In the genomic region with DNA sequence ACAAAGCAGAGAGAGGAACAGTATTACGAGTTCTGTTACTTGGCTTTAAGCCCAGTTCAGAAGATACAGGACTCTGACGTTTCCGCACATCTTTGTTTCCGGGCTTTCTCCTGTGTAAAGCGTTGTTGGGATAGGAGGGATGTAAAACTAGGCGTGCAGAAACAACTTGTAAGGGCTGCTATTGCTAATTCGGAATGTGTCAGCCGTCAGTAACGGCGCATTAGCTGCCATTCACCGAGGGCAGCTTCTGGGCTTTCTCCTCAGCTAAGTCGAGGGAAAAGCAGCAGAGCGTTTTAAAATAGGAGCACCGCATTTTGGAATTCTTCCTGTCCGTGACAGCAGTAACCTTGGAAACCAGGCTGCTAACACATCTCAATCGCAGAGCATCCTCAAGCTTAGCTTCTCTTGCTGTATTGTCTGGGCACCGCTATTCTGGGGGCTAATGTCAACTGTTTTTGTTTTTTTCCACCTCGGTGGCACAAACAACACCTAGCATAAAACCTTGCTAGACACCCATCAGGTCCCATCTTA, we compare ENCODE assay signal across 8 mouse cellular contexts. TPM values are rescaled to one million over a fixed set of nuclear protein-coding genes. Genes with fewer than 3 reads are reported as not detected.
DNase-seq lines count a peak whose midpoint lies in the region; ATAC-seq and TF ChIP-seq lines count a peak whose summit lies in the region.

No protein-coding gene starts in this region.

- peak overlapping the region; percentile 56 for H3K9ac ChIP-seq in CH12.LX (ENCODE audit: insufficient read depth, low read depth)

- H3K79me2 ChIP-seq in C2C12 (ENCODE audit: control insufficient read depth, insufficient read depth) (no peaks in the 10 kb centered on the region), CH12.LX (replicated peaks; ENCODE audit: control insufficient read depth, extremely low read depth, insufficient read depth, poor library complexity, severe bottlenecking) (no peaks in the 10 kb centered on the region)

- peak overlapping the region; percentile 73 for H3K4me2 ChIP-seq in CH12.LX (ENCODE audit: insufficient read depth, low read depth, poor library complexity, severe bottlenecking)

- TF ChIP-seq POLR2A in CH12.LX (IDR thresholded peaks at IDR 0.05; ENCODE audit: low read depth, low read length), result no peak

- in situ Hi-C loops in CH12.LX (cut with MboI; ENCODE audit: low pct_ligation_motif_present, low pct_unique_long_range_greater_than_20kb, low sequenced_read_pairs), result no loop called here

- no peak for TF ChIP-seq EP300 in CH12.LX (IDR thresholded peaks at IDR 0.05; ENCODE audit: low read length)

- no peak overlapping the region for H3K27ac ChIP-seq in CH12.LX (ENCODE audit: insufficient read depth, low read depth)

- peak overlapping the region; percentile 57 for H3K4me3 ChIP-seq in C2C12 (ENCODE audit: insufficient read depth, poor library complexity, severe bottlenecking)
- H3K4me3 ChIP-seq in CH12.LX (replicated peaks in 1 of 3; ENCODE audit: low read depth in 2 of 3, low read length in 2 of 3, poor library complexity in 1 of 3), result peak overlapping the region; percentile 67 to 95 (median 88)

- peaks cover 0 to 12% of the 10 kb centered on the region in 2 experiments; a peak in 2 of 4 replicates for H3K4me1 ChIP-seq in CH12.LX (ENCODE audit: control insufficient read depth in 1 of 2, insufficient read depth in 2 of 2)

- peak; percentile 11 to 44; a peak in 3 of 4 replicates for ATAC-seq in hematopoietic stem cell, adult 5-6 weeks (replicated peaks in 1 of 2; ENCODE audit: insufficient read depth in 1 of 2, low FRiP score in 2 of 2, low TSS enrichment in 1 of 2, low read depth in 1 of 2, poor library complexity in 2 of 2, severe bottlenecking in 2 of 2)
- ATAC-seq in megakaryocyte, adult 5-6 weeks (ENCODE audit: poor library complexity, severe bottlenecking), result 0 out of 2 replicates have a peak, but pooled peaks have one; percentile 4

- H3K9me3 ChIP-seq in CH12.LX (replicated peaks; ENCODE audit: low read length), result no peaks in the 10 kb centered on the region

- peak overlapping the region; percentile 46 for H3ac ChIP-seq in C2C12 (ENCODE audit: control insufficient read depth, insufficient read length, low read depth)

- no peaks in the 10 kb centered on the region for H3K79me3 ChIP-seq in C2C12 (ENCODE audit: low read depth)

- TF ChIP-seq CTCF in C2C12 (IDR thresholded peaks at IDR 0.05; ENCODE audit: control insufficient read depth, insufficient read depth, insufficient read length), result no peak
- TF ChIP-seq CTCF in CH12.LX (conservative IDR thresholded peaks at IDR 0.05 in 1 of 2, IDR thresholded peaks at IDR 0.05 in 1 of 2; ENCODE audit: low read depth in 2 of 2, low read length in 2 of 2), result no peak

- no peak for TF ChIP-seq RAD21 in CH12.LX (IDR thresholded peaks at IDR 0.05; ENCODE audit: low read depth, low read length)

- DNase-seq in CH12.LX (ENCODE audit: extremely low read depth), result no peak
- DNase-seq in embryo, embryonic 11.5 days (ENCODE audit: low read depth, low spot score), result peak; percentile 16
- peak; percentile 22 for DNase-seq in left cerebral cortex, adult 11 months (ENCODE audit: low spot score)
- peak; percentile 14 to 44 for DNase-seq in right cerebral cortex, postnatal 36 days (ENCODE audit: low spot score in 2 of 2)
- DNase-seq in ovary, adult 18-20 months (ENCODE audit: low spot score), result no peak

- dilution Hi-C loops in CH12.LX (cut with MboI; ENCODE audit: extremely low pct_ligation_motif_present, extremely low pct_unique_long_range_greater_than_20kb, low sequenced_read_pairs), result no loop called here

- H3K27me3 ChIP-seq in C2C12 (ENCODE audit: control insufficient read depth, insufficient read depth, insufficient read length) (no peaks in the 10 kb centered on the region), CH12.LX (replicated peaks) (peaks cover 13% of the 10 kb centered on the region)

- H3K36me3 ChIP-seq in C2C12 (ENCODE audit: control insufficient read depth, insufficient read depth), result no peaks in the 10 kb centered on the region
- peaks cover 0 to 12% of the 10 kb centered on the region in 2 experiments for H3K36me3 ChIP-seq in CH12.LX (replicated peaks in 1 of 2; ENCODE audit: control insufficient read depth in 1 of 2, insufficient read depth in 1 of 2, low read length in 1 of 2)

TF ChIP-seq in C2C12, 6 proteins besides CTCF, POLR2A, EP300 and RAD21:
- TF ChIP-seq MYOG (IDR thresholded peaks at IDR 0.05; ENCODE audit: control insufficient read depth, extremely low read depth, insufficient read length) (no peak), MYOD1 (IDR thresholded peaks at IDR 0.05; ENCODE audit: control insufficient read depth, insufficient read length, low read depth) (no peak), CEBPB (IDR thresholded peaks at IDR 0.05; ENCODE audit: low read depth) (no peak), USF1 (IDR thresholded peaks at IDR 0.05; ENCODE audit: low read depth) (no peak), MAX (IDR thresholded peaks at IDR 0.05) (no peak), FOSL1 (IDR thresholded peaks at IDR 0.05; ENCODE audit: insufficient read depth, low read length, poor library complexity, severe bottlenecking) (no peak)

TF ChIP-seq in CH12.LX, 34 proteins besides CTCF, POLR2A, EP300 and RAD21:
- TF ChIP-seq ZKSCAN1 (IDR thresholded peaks at IDR 0.05; ENCODE audit: borderline replicate concordance, low read depth, low read length) (no peak), KAT2A (IDR thresholded peaks at IDR 0.05; ENCODE audit: insufficient replicate concordance, low read length) (no peak), UBTF (IDR thresholded peaks at IDR 0.05; ENCODE audit: low read depth, low read length) (no peak), MAZ (IDR thresholded peaks at IDR 0.05; ENCODE audit: low read depth, low read length) (no peak), PAX5 (IDR thresholded peaks at IDR 0.05; ENCODE audit: low read length) (no peak), RCOR1 (conservative IDR thresholded peaks at IDR 0.05; ENCODE audit: low read depth, low read length) (no peak), JUND (conservative IDR thresholded peaks at IDR 0.05; ENCODE audit: low read depth, low read length) (no peak), MAFK (IDR thresholded peaks at IDR 0.05; ENCODE audit: insufficient replicate concordance, low read length) (no peak), CHD1 (IDR thresholded peaks at IDR 0.05; ENCODE audit: low read depth, low read length) (no peak), CHD2 (IDR thresholded peaks at IDR 0.05; ENCODE audit: low read length) (no peak), JUN (IDR thresholded peaks at IDR 0.05; ENCODE audit: insufficient read depth, low read depth, low read length) (no peak), SMC3 (IDR thresholded peaks at IDR 0.05; ENCODE audit: low read depth, low read length) (no peak), BHLHE40 (IDR thresholded peaks at IDR 0.05; ENCODE audit: low read depth, low read length) (no peak), USF1 (IDR thresholded peaks at IDR 0.05; ENCODE audit: low read depth, low read length) (no peak), HCFC1 (IDR thresholded peaks at IDR 0.05; ENCODE audit: low read depth, low read length) (no peak), NELFE (IDR thresholded peaks at IDR 0.05; ENCODE audit: low read depth, low read length) (no peak), IRF4 (IDR thresholded peaks at IDR 0.05; ENCODE audit: low read depth, low read length) (no peak), MYC (IDR thresholded peaks at IDR 0.05; ENCODE audit: low read depth, low read length) (no peak), E2F4 (IDR thresholded peaks at IDR 0.05; ENCODE audit: insufficient replicate concordance, low read depth, low read length) (no peak), GABPA (IDR thresholded peaks at IDR 0.05; ENCODE audit: insufficient replicate concordance, low read depth, low read length) (no peak)
TF ChIP-seq in CH12.LX: peak in this region for 0.

RNA-seq across cellular contexts. Expression of gene Casc4, which starts 0.6 kb away (rescaled TPM):
- polyA plus RNA-seq in C2C12 (2012; fragmentation: generic; extraction: Trizol) (5.0 TPM), CH12.LX (2012; ENCODE audit: insufficient read length, low read depth) (16.5 and 19.7 TPM in 2 replicates)
- total RNA-seq in CH12.LX (2012; rRNA removed) (9.3 and 10.9 TPM in 2 replicates), CH12.LX (2014; rRNA removed) (14.4 and 17.2 TPM in 2 replicates)
- 36.6 and 41.3 TPM in 2 replicates for total RNA-seq in hematopoietic stem cell, adult 5-6 weeks (2017)
- total RNA-seq in megakaryocyte, adult 5-6 weeks (2015), result 0.23 and 0.40 TPM in 2 replicates
- total RNA-seq in megakaryocyte, adult 5-6 weeks (2017), result 0.51 and 1.3 TPM in 2 replicates

RNA-seq across cellular contexts. Expression of gene Frmd5, which starts 59.2 kb away (rescaled TPM):
- polyA plus RNA-seq in C2C12 (2012; fragmentation: generic; extraction: Trizol) (0.51 TPM), CH12.LX (2012; ENCODE audit: insufficient read length, low read depth) (3.5 and 4.3 TPM in 2 replicates)
- total RNA-seq in CH12.LX (2012; rRNA removed) (1.9 and 2.1 TPM in 2 replicates), CH12.LX (2014; rRNA removed) (3.2 and 3.7 TPM in 2 replicates)
- total RNA-seq in hematopoietic stem cell, adult 5-6 weeks (2017), result not detected in 2 replicates
- total RNA-seq in megakaryocyte, adult 5-6 weeks (2015), result not detected in 2 replicates
- total RNA-seq in megakaryocyte, adult 5-6 weeks (2017), result not detected in 2 replicates

Comparison
In these comparisons a context has a peak if more than half of its experiments do, and no peak if none do; other contexts are left out.
1. DNase-seq: peak in embryo, embryonic 11.5 days (single experiment), left cerebral cortex, adult 11 months (single experiment) and right cerebral cortex, postnatal 36 days (2 of 2); none in CH12.LX (single experiment) and ovary, adult 18-20 months (single experiment).
2. RNA of gene Casc4, which starts 0.6 kb away (total RNA-seq): 36.6 to 41.3 TPM in hematopoietic stem cell, adult 5-6 weeks and 9.3 to 17.2 TPM in CH12.LX; 0.23 to 1.3 TPM in megakaryocyte, adult 5-6 weeks; every median in the first group is over 4 times any median in the second.